Mouse (Mus musculus) kidney, embryonic 14.5 days (tissue): Measurements from ENCODE around the gene Dgkd. TPM values are rescaled to one million over a fixed set of nuclear protein-coding genes. Genes with fewer than 3 reads are reported as not detected.

Experiments used
- ATAC-seq: fragments of 200-750 bp; cut with Nextera tagmentation; 2 replicates; pipeline ENCODE4 v1.8.0; 2017; ENCODE audit warnings: moderate number of reproducible peaks, mild to moderate bottlenecking, moderate TSS enrichment, moderate library complexity; ENCODE audit not compliant: low FRiP score, low TSS enrichment
- H3K27ac ChIP-seq: fragments of 300-500 bp; sonication (generic); 2 replicates; pipeline ENCODE4 v1.5.1; 2014; ENCODE audit warnings: low read depth, mild to moderate bottlenecking, low read length, moderate library complexity, mixed read lengths
- H3K27me3 ChIP-seq: fragments of 300-500 bp; sonication (generic); 2 replicates; pipeline ENCODE4 v1.6.1; 2014; ENCODE audit warnings: mild to moderate bottlenecking, low read length; ENCODE audit not compliant: control insufficient read depth, insufficient read depth
- H3K36me3 ChIP-seq: fragments of 300-500 bp; sonication (generic); 2 replicates; pipeline ENCODE4 v1.6.1; 2014; ENCODE audit warnings: low read length, mixed read lengths; ENCODE audit not compliant: control insufficient read depth, insufficient read depth
- H3K4me1 ChIP-seq: fragments of 300-500 bp; sonication (generic); 2 replicates; pipeline ENCODE4 v1.6.1; 2014; ENCODE audit warnings: low read length, mixed read lengths; ENCODE audit not compliant: control insufficient read depth, insufficient read depth
- H3K4me2 ChIP-seq: fragments of 300-500 bp; sonication (generic); replicated peaks from 2 replicates; pipeline ENCODE4 v1.6.1; 2014; ENCODE audit warnings: low read depth, mild to moderate bottlenecking, low read length
- H3K4me3 ChIP-seq: fragments of 300-500 bp; sonication (generic); 2 replicates; pipeline ENCODE4 v1.5.1; 2014; ENCODE audit warnings: mild to moderate bottlenecking, low read length
- H3K9ac ChIP-seq: fragments of 300-500 bp; sonication (generic); 2 replicates; pipeline ENCODE4 v1.6.1; 2014; ENCODE audit warnings: low read depth, mild to moderate bottlenecking, low read length, moderate library complexity
- H3K9me3 ChIP-seq: fragments of 300-500 bp; sonication (generic); 2 replicates; pipeline ENCODE4 v1.6.1; 2016; ENCODE audit warnings: low read length; ENCODE audit not compliant: control insufficient read depth
- whole genome bisulfite sequencing: fragments of 180-500 bp; shearing (Covaris S2); extraction: QIAGEN DNeasy Blood & Tissue Kit; methylation state at CpG from one replicate; pipeline ENCODE4 v1.1.7; 2014; 5-methylcytosine and 5-hydroxymethylcytosine counted together
- polyA plus RNA-seq: library from polyadenylated mRNA; unstranded; fragments of >200 nt; fragmentation: Nextera tagmentation; extraction: Ambion mirVana; gene quantifications from 2 replicates; pipeline ENCODE4 v1.2.1, GENCODE M21; 2014

Gene Dgkd
- polyA plus RNA-seq, 1 experiment from 2014 or later = 32.6 TPM

- Histone ChIP-seq H3K36me3 (peaks cover 75% of the 10 kb centered on the region), H3K4me2 (no peak overlapping the region), H3K9me3 (no peaks in the 10 kb centered on the region), H3K27ac (no peak overlapping the region), H3K27me3 (no peaks in the 10 kb centered on the region), H3K9ac (no peak overlapping the region), H3K4me3 (no peak overlapping the region), H3K4me1 (no peaks in the 10 kb centered on the region)
- 89% methylated on average over 1 of the region's 1 CpGs for WGBS
- ATAC-seq = no peak
Measured at GRCm38 (mm10) chr1:87958931-87959330, 105.8 kb downstream of the Dgkd start.

GRCm38 (mm10) chr1:87959532-87959931, 106.4 kb downstream of the Dgkd start:
- no peak for ATAC-seq
- Histone ChIP-seq H3K27ac (no peak overlapping the region), H3K36me3 (peaks cover 75% of the 10 kb centered on the region)

GRCm38 (mm10) chr1:87959998-87960431, 106.9 kb downstream of the Dgkd start:
- Histone ChIP-seq H3K27me3 (no peaks in the 10 kb centered on the region), H3K27ac (no peak overlapping the region)

More at GRCm38 (mm10) chr1:87959532-87959931, 106.4 kb downstream of the Dgkd start:
- 85% methylated on average over 4 of the region's 4 CpGs for WGBS
- Histone ChIP-seq H3K4me2 (no peak overlapping the region), H3K9me3 (no peaks in the 10 kb centered on the region), H3K4me1 (no peaks in the 10 kb centered on the region), H3K27me3 (no peaks in the 10 kb centered on the region), H3K4me3 (no peak overlapping the region), H3K9ac (no peak overlapping the region)

DNA sequence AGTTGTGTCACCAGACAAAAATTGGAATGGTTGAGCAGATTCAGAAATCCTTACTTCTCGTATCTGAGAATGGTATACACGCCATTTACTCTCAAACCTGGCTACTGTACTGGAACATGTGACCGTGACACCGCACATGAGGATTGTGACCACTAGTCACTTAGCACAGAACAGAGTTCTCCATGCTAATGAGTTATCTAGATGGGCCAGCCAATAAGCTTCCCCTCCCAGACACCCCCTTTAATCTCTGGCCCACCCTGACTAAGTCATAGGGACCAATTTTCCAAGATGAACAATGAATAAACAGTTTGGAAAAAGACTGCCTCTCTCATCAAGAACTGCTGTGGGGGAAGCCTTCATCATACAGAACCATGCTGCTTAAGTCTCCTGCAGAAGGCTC, 107.7 kb downstream of the Dgkd start:
- no peak overlapping the region for H3K4me2 ChIP-seq
- no peak overlapping the region for H3K4me3 ChIP-seq
- H3K27ac ChIP-seq = no peak overlapping the region
- H3K36me3 ChIP-seq = peaks cover 68% of the 10 kb centered on the region
- no peak for ATAC-seq
- H3K4me1 ChIP-seq = no peaks in the 10 kb centered on the region
- no peak overlapping the region for H3K9ac ChIP-seq
- H3K27me3 ChIP-seq = no peaks in the 10 kb centered on the region
- WGBS = 94% methylated on average over 4 of the region's 4 CpGs
- H3K9me3 ChIP-seq = no peaks in the 10 kb centered on the region

More at GRCm38 (mm10) chr1:87959998-87960431, 106.9 kb downstream of the Dgkd start:
- Histone ChIP-seq H3K36me3 (peaks cover 73% of the 10 kb centered on the region), H3K4me2 (no peak overlapping the region), H3K4me1 (no peaks in the 10 kb centered on the region), H3K9me3 (no peaks in the 10 kb centered on the region), H3K4me3 (no peak overlapping the region), H3K9ac (no peak overlapping the region)
- 76% methylated on average over 4 of the region's 4 CpGs for WGBS
- no peak for ATAC-seq

GRCm38 (mm10) chr1:87961459-87962167, 108.5 kb downstream of the Dgkd start:
- Histone ChIP-seq H3K27me3 (no peaks in the 10 kb centered on the region), H3K4me3 (no peak overlapping the region), H3K27ac (no peak overlapping the region), H3K36me3 (peaks cover 68% of the 10 kb centered on the region), H3K4me1 (no peaks in the 10 kb centered on the region), H3K9ac (no peak overlapping the region), H3K9me3 (no peaks in the 10 kb centered on the region), H3K4me2 (no peak overlapping the region)
- ATAC-seq = no peak
- WGBS = 88% methylated on average over 2 of the region's 2 CpGs

- H3K4me2 ChIP-seq = no peak overlapping the region
- H3K4me1 ChIP-seq = no peaks in the 10 kb centered on the region
- no peak overlapping the region for H3K9ac ChIP-seq
- H3K27ac ChIP-seq = no peak overlapping the region
- peaks cover 61% of the 10 kb centered on the region for H3K36me3 ChIP-seq
- no peaks in the 10 kb centered on the region for H3K27me3 ChIP-seq
- no peaks in the 10 kb centered on the region for H3K9me3 ChIP-seq
- WGBS = 90% methylated on average over 4 of the region's 4 CpGs
- no peak overlapping the region for H3K4me3 ChIP-seq
- ATAC-seq = no peak
Measured at GRCm38 (mm10) chr1:87970381-87970780, 117.3 kb downstream of the Dgkd start.

DNA sequence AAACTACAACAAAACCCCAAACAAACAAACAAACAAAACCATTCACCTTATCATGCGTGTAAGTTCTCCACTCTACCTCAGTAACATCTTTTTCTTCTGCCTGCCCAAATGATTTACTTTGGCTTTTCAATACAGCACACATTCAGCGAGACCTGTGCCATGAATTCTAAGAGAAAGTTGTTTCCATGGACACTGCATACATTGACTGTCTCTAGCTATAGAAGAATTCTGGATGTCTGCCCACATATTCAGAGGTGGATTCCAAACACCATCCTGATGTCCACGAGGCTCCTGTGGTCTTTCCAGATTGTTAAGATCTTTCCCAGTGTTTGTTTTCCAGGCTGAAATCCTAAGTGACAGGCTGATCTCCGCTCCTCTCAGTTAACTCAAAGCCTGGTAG, 129.2 kb downstream of the Dgkd start:
- Histone ChIP-seq H3K36me3 (peaks cover 86% of the 10 kb centered on the region), H3K4me1 (no peaks in the 10 kb centered on the region), H3K27ac (no peak overlapping the region), H3K27me3 (no peaks in the 10 kb centered on the region), H3K9ac (no peak overlapping the region), H3K4me2 (no peak overlapping the region), H3K4me3 (no peak overlapping the region), H3K9me3 (no peaks in the 10 kb centered on the region)
- 92% methylated on average over 4 of the region's 4 CpGs for WGBS
- no peak for ATAC-seq

GRCm38 (mm10) chr1:87992716-87993115, 139.6 kb downstream of the Dgkd start:
- Histone ChIP-seq H3K27ac (no peak overlapping the region), H3K27me3 (no peaks in the 10 kb centered on the region), H3K4me3 (no peak overlapping the region), H3K36me3 (peaks cover 81% of the 10 kb centered on the region), H3K4me2 (no peak overlapping the region), H3K4me1 (no peaks in the 10 kb centered on the region), H3K9ac (no peak overlapping the region), H3K9me3 (no peaks in the 10 kb centered on the region)
- 79% methylated on average over 2 of the region's 2 CpGs for WGBS
- ATAC-seq = no peak
